Mouse (Mus musculus) MEL (cell line): ENCODE measurements around the gene Ano6. TPM values are rescaled to one million over a fixed set of nuclear protein-coding genes. Genes with fewer than 3 reads are reported as not detected.

ENCODE experiments used
- DNase-seq: peaks from one replicate; pipeline ENCODE4 v3.0.0; 2011; ENCODE audit warnings: low read depth, low spot score
- H3K27ac ChIP-seq: 2 replicates; pipeline ENCODE4 v1.5.1; 2012; ENCODE audit warnings: low read depth, mild to moderate bottlenecking, control low read depth, low read length, moderate library complexity; ENCODE audit not compliant: control insufficient read depth
- H3K27me3 ChIP-seq, 2 experiments: fragments of 150-350 bp in 1 of 2; sonication (generic) in 1 of 2; 2 replicates each; pipeline ENCODE4 v1.6.1; 2012; ENCODE audit warnings: low read length in 2 of 2, mild to moderate bottlenecking in 2 of 2, improper control_type of control experiment in 1 of 2, moderate library complexity in 1 of 2; ENCODE audit not compliant: insufficient read depth in 2 of 2, control insufficient read depth in 1 of 2
- H3K36me3 ChIP-seq, 2 experiments: 2 replicates each; pipeline ENCODE4 v1.6.1; 2012 to 2014; ENCODE audit warnings: low read length in 2 of 2, improper control_type of control experiment in 1 of 2, inconsistent platforms in 1 of 2, mild to moderate bottlenecking in 1 of 2; ENCODE audit not compliant: insufficient read depth in 2 of 2, control insufficient read depth in 1 of 2
- H3K4me1 ChIP-seq, 2 experiments: fragments of 150-350 bp in 1 of 2; sonication (generic) in 1 of 2; 2 replicates each; pipeline ENCODE4 v1.6.1; 2012; ENCODE audit warnings: low read length in 2 of 2, improper control_type of control experiment in 1 of 2, mild to moderate bottlenecking in 1 of 2; ENCODE audit not compliant: insufficient read depth in 2 of 2, control insufficient read depth in 1 of 2
- H3K4me3 ChIP-seq, 2 experiments: fragments of 150-350 bp in 1 of 2; sonication (generic) in 1 of 2; 2 replicates each; pipeline ENCODE4 v1.5.1; 2012; ENCODE audit warnings: low read depth in 2 of 2, low read length in 2 of 2, mild to moderate bottlenecking in 2 of 2, moderate library complexity in 2 of 2, control low read depth in 1 of 2, improper control_type of control experiment in 1 of 2; ENCODE audit not compliant: control insufficient read depth in 1 of 2, insufficient read depth in 1 of 2
- H3K79me2 ChIP-seq: 2 replicates; pipeline ENCODE4 v1.6.1; 2012; ENCODE audit warnings: mild to moderate bottlenecking, low read length, moderate library complexity; ENCODE audit not compliant: control insufficient read depth, poor library complexity, insufficient read depth
- H3K9ac ChIP-seq: 2 replicates; pipeline ENCODE4 v1.6.1; 2012; ENCODE audit warnings: low read depth, mild to moderate bottlenecking, control low read depth, low read length, moderate library complexity; ENCODE audit not compliant: control insufficient read depth, poor library complexity, severe bottlenecking
- H3K9me3 ChIP-seq: fragments of 150-350 bp; sonication (generic); replicated peaks from 2 replicates; pipeline ENCODE4 v1.6.1; 2012; ENCODE audit warnings: mild to moderate bottlenecking, low read length, improper control_type of control experiment, moderate library complexity; ENCODE audit not compliant: insufficient read depth
- BHLHE40 ChIP-seq: IDR thresholded peaks from 2 replicates; pipeline ENCODE4 v1.6.1; 2012; ENCODE audit warnings: low read depth, mild to moderate bottlenecking, inconsistent platforms, low read length, improper control_type of control experiment, borderline replicate concordance
- CHD1 ChIP-seq: IDR thresholded peaks from 2 replicates; pipeline ENCODE4 v1.6.1; 2012; ENCODE audit warnings: low read depth, mild to moderate bottlenecking, inconsistent platforms, low read length, improper control_type of control experiment
- CHD2 ChIP-seq: IDR thresholded peaks from 2 replicates; pipeline ENCODE4 v1.6.1; 2011; ENCODE audit warnings: low read length, improper control_type of control experiment
- CTCF ChIP-seq, 3 experiments: IDR thresholded peaks in 2 of 3; conservative IDR thresholded peaks in 1 of 3; 2 replicates each; pipeline ENCODE4 v1.5.1; 2011 to 2012; ENCODE audit warnings: low read length in 3 of 3, low read depth in 2 of 3, mild to moderate bottlenecking in 2 of 3, improper control_type of control experiment in 1 of 3, inconsistent platforms in 1 of 3, mixed read lengths in 1 of 3, moderate library complexity in 1 of 3; ENCODE audit not compliant: control insufficient read depth in 1 of 3, insufficient read depth in 1 of 3, poor library complexity in 1 of 3, severe bottlenecking in 1 of 3
- E2F4 ChIP-seq: IDR thresholded peaks from 2 replicates; pipeline ENCODE4 v1.6.1; 2011; ENCODE audit warnings: low read depth, low read length, improper control_type of control experiment, borderline replicate concordance
- ELF1 ChIP-seq: IDR thresholded peaks from 2 replicates; pipeline ENCODE4 v1.6.1; 2014; ENCODE audit warnings: low read depth, mild to moderate bottlenecking, inconsistent platforms, low read length, improper control_type of control experiment, moderate library complexity
- ETS1 ChIP-seq: IDR thresholded peaks from 2 replicates; pipeline ENCODE4 v1.6.1; 2012; ENCODE audit warnings: low read depth, mild to moderate bottlenecking, inconsistent platforms, low read length, improper control_type of control experiment, moderate library complexity
- GATA1 ChIP-seq: IDR thresholded peaks from 2 replicates; pipeline ENCODE4 v1.6.1; 2011; ENCODE audit warnings: low read depth, low read length, improper control_type of control experiment
- HCFC1 ChIP-seq: IDR thresholded peaks from 2 replicates; pipeline ENCODE4 v1.6.1; 2012; ENCODE audit warnings: low read depth, mild to moderate bottlenecking, inconsistent platforms, low read length, improper control_type of control experiment, moderate library complexity
- JUND ChIP-seq: IDR thresholded peaks from 2 replicates; pipeline ENCODE4 v1.6.1; 2011; ENCODE audit warnings: low read depth, mild to moderate bottlenecking, improper control_type of control experiment, low read length
- KAT2A ChIP-seq: conservative IDR thresholded peaks from 2 replicates; pipeline ENCODE4 v1.6.1; 2012; ENCODE audit warnings: low read depth, low read length, improper control_type of control experiment, inconsistent platforms
- MXI1 ChIP-seq: IDR thresholded peaks from 2 replicates; pipeline ENCODE4 v1.6.1; 2011; ENCODE audit warnings: mild to moderate bottlenecking, low read depth, low read length, improper control_type of control experiment
- MYB ChIP-seq: IDR thresholded peaks from 2 replicates; pipeline ENCODE4 v1.6.1; 2011; ENCODE audit warnings: mild to moderate bottlenecking, low read depth, low read length, improper control_type of control experiment
- MYC ChIP-seq: IDR thresholded peaks from 2 replicates; pipeline ENCODE4 v1.6.1; 2011; ENCODE audit warnings: low read depth, mild to moderate bottlenecking, low read length, improper control_type of control experiment, moderate library complexity
- NRF1 ChIP-seq: IDR thresholded peaks from 2 replicates; pipeline ENCODE4 v1.6.1; 2014; ENCODE audit warnings: low read depth, mild to moderate bottlenecking, inconsistent platforms, low read length, improper control_type of control experiment, moderate library complexity; ENCODE audit not compliant: poor library complexity, insufficient read depth, severe bottlenecking
- POLR2A ChIP-seq, 2 experiments: IDR thresholded peaks; 2 replicates each; pipeline ENCODE4 v1.6.1; 2011 to 2012; ENCODE audit warnings: low read length in 2 of 2, mild to moderate bottlenecking in 2 of 2, control low read depth in 1 of 2, improper control_type of control experiment in 1 of 2, low read depth in 1 of 2, moderate library complexity in 1 of 2; ENCODE audit not compliant: control insufficient read depth in 1 of 2, insufficient read depth in 1 of 2, poor library complexity in 1 of 2
- RCOR1 ChIP-seq: IDR thresholded peaks from 2 replicates; pipeline ENCODE4 v1.6.1; 2012; ENCODE audit warnings: low read depth, mild to moderate bottlenecking, inconsistent platforms, low read length, improper control_type of control experiment
- SIN3A ChIP-seq: IDR thresholded peaks from 2 replicates; pipeline ENCODE4 v1.6.1; 2012; ENCODE audit warnings: low read length, improper control_type of control experiment, inconsistent platforms
- UBTF ChIP-seq: IDR thresholded peaks from 2 replicates; pipeline ENCODE4 v1.6.1; 2012; ENCODE audit warnings: low read depth, mild to moderate bottlenecking, inconsistent platforms, low read length, improper control_type of control experiment, moderate library complexity, borderline replicate concordance; ENCODE audit not compliant: insufficient read depth
- USF1 ChIP-seq: IDR thresholded peaks from 2 replicates; pipeline ENCODE4 v1.6.1; 2014; ENCODE audit warnings: low read depth, mild to moderate bottlenecking, inconsistent platforms, low read length, improper control_type of control experiment, moderate library complexity
- ZC3H11A ChIP-seq: IDR thresholded peaks from 2 replicates; pipeline ENCODE4 v1.6.1; 2012; ENCODE audit warnings: low read depth, mild to moderate bottlenecking, inconsistent platforms, low read length, improper control_type of control experiment
- ZKSCAN1 ChIP-seq: IDR thresholded peaks from 2 replicates; pipeline ENCODE4 v1.6.1; 2012; ENCODE audit warnings: low read depth, mild to moderate bottlenecking, inconsistent platforms, low read length, improper control_type of control experiment, moderate library complexity
- ZNF384 ChIP-seq: IDR thresholded peaks from 2 replicates; pipeline ENCODE4 v1.6.1; 2012; ENCODE audit warnings: low read depth, mild to moderate bottlenecking, inconsistent platforms, low read length, improper control_type of control experiment
- polyA plus RNA-seq, 2 experiments: library from polyadenylated mRNA; stranded (reverse) in 1 of 2; unstranded in 1 of 2; fragments of >175 nt in 1 of 2; fragments of >200 nt in 1 of 2; gene quantifications; 2 replicates each; pipeline versions ENCODE4 v1.2.1 to v1.2.4; 2012; ENCODE audit warnings: low replicate concordance in 2 of 2, low read depth in 1 of 2; ENCODE audit not compliant: insufficient read length in 2 of 2, insufficient read depth in 1 of 2, missing spikeins in 1 of 2
- total RNA-seq: library from RNA; depleted of rRNA; stranded (reverse); fragments of 300-350 nt; gene quantifications from 2 replicates; pipeline ENCODE4 v1.2.3, GENCODE M21; 2012

Gene Ano6
- total and polyA plus RNA-seq, 3 experiments, result 54.8 to 66.6 (median 61.4) TPM

DNA sequence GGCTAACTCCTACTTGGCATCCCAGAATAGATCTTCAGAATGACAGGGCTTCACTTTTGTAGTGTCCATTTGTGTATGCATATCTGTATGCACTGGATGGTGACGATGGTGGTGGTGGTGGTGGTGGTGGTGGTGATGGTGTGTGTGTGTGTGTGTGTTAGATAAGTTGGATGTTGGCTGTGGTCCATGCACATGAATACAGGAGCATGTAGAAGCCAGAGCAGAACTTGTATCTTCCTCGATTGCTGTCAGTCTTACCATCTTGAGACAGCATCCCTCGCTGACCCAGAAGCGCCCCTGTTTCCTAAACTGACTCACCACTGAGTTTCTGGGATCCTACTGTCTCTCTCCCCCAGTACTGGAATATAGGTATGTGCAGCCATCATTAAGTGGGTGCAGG is 131.0 kb downstream of the Ano6 start:
- TF ChIP-seq UBTF (no peak), SIN3A (0 out of 2 replicates have a peak, but pooled peaks have one; percentile 5), NRF1 (no peak), KAT2A (no peak), BHLHE40 (no peak), ZNF384 (no peak), ZC3H11A (no peak), MYC (no peak)
- no peak overlapping the region for H3K9ac ChIP-seq
- H3K27ac ChIP-seq, result peak overlapping the region; percentile 44
- H3K9me3 ChIP-seq, result no peaks in the 10 kb centered on the region
- no peak overlapping the region for H3K4me3 ChIP-seq
- no peaks in the 10 kb centered on the region for H3K79me2 ChIP-seq
- H3K36me3 ChIP-seq, result peaks cover 10 to 47% of the 10 kb centered on the region in 2 experiments
- peaks cover 22 to 42% of the 10 kb centered on the region in 2 experiments for H3K4me1 ChIP-seq
- H3K27me3 ChIP-seq, result no peaks in the 10 kb centered on the region
- DNase-seq, result no peak

DNA sequence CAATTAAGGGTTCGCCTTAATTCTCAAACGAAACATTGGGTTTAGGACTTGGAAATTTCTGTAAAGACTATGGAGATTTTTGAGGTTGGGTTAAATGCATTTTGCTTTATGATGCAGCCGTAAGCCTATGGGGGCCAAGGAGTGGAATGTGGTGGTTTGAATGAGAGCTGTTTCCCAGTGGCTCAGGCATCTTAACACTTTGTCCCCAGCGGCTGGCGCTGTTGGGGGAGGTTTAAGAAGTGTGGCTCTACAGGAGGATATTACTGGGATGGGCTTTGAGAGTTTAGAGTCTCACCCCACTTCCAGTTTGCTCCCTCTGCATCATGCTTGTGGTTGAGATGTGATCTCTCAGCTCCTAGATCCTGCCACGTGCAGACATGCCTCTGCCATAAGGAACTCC is 131.9 kb downstream of the Ano6 start:
- H3K9me3 ChIP-seq, result no peaks in the 10 kb centered on the region
- H3K27ac ChIP-seq, result no peak overlapping the region
- H3K4me1 ChIP-seq, result peaks cover 22 to 40% of the 10 kb centered on the region in 2 experiments
- DNase-seq, result no peak
- no peak overlapping the region for H3K4me3 ChIP-seq
- TF ChIP-seq GATA1 (no peak), MYC (no peak), ETS1 (no peak), E2F4 (no peak), ZKSCAN1 (no peak), MYB (no peak), CHD2 (no peak), POLR2A (IDR thresholded peaks at IDR 0.05; ENCODE audit: control insufficient read depth in 1 of 2, insufficient read depth in 1 of 2, low read depth in 1 of 2, low read length in 2 of 2, poor library complexity in 1 of 2) (no peak), BHLHE40 (no peak), CHD1 (no peak), ELF1 (no peak), MXI1 (no peak), CTCF (IDR thresholded peaks at IDR 0.05 in 2 of 3, conservative IDR thresholded peaks at IDR 0.05 in 1 of 3; ENCODE audit: control insufficient read depth in 1 of 3, insufficient read depth in 1 of 3, low read depth in 2 of 3, low read length in 3 of 3, poor library complexity in 1 of 3, severe bottlenecking in 1 of 3) (no peak), USF1 (no peak), RCOR1 (no peak), HCFC1 (no peak), JUND (no peak)
- peaks cover 9 to 41% of the 10 kb centered on the region in 2 experiments for H3K36me3 ChIP-seq
- no peak overlapping the region for H3K9ac ChIP-seq
- no peaks in the 10 kb centered on the region for H3K27me3 ChIP-seq
- H3K79me2 ChIP-seq, result no peaks in the 10 kb centered on the region
